Mouse (Mus musculus) hindbrain, embryonic 12.5 days (tissue): ENCODE measurements around the gene Aldh8a1. TPM values are rescaled to one million over a fixed set of nuclear protein-coding genes. Genes with fewer than 3 reads are reported as not detected.

Experiments used
- ATAC-seq: fragments of 200-750 bp; cut with Nextera tagmentation; 2 replicates; pipeline ENCODE4 v1.8.0; 2017; ENCODE audit warnings: moderate TSS enrichment; ENCODE audit not compliant: low FRiP score
- H3K27ac ChIP-seq: fragments of 300-500 bp; sonication (generic); 2 replicates; pipeline ENCODE4 v1.5.1; 2016; ENCODE audit warnings: mild to moderate bottlenecking
- H3K27me3 ChIP-seq: fragments of 300-500 bp; sonication (generic); 2 replicates; pipeline ENCODE4 v1.6.1; 2016; ENCODE audit warnings: mild to moderate bottlenecking
- H3K36me3 ChIP-seq: fragments of 300-500 bp; sonication (generic); 2 replicates; pipeline ENCODE4 v1.6.1; 2016; ENCODE audit warnings: mild to moderate bottlenecking
- H3K4me1 ChIP-seq: fragments of 300-500 bp; sonication (generic); 2 replicates; pipeline ENCODE4 v1.6.1; 2016
- H3K4me2 ChIP-seq: fragments of 300-500 bp; sonication (generic); replicated peaks from 2 replicates; pipeline ENCODE4 v1.6.1; 2016; ENCODE audit warnings: mild to moderate bottlenecking
- H3K4me3 ChIP-seq: fragments of 300-500 bp; sonication (generic); 2 replicates; pipeline ENCODE4 v1.5.1; 2016; ENCODE audit warnings: mild to moderate bottlenecking
- H3K9ac ChIP-seq: fragments of 300-500 bp; sonication (generic); 2 replicates; pipeline ENCODE4 v1.6.1; 2016; ENCODE audit warnings: mild to moderate bottlenecking, moderate library complexity
- H3K9me3 ChIP-seq: fragments of 300-500 bp; sonication (generic); replicated peaks from 2 replicates; pipeline ENCODE4 v1.6.1; 2016; ENCODE audit warnings: mild to moderate bottlenecking
- WGBS: fragments of 180-500 bp; shearing (Covaris S2); methylation state at CpG from one replicate; pipeline ENCODE4 v1.1.7; 2016; 5-methylcytosine and 5-hydroxymethylcytosine counted together
- polyA plus RNA-seq: library from polyadenylated mRNA; unstranded; fragments of >200 nt; fragmentation: Nextera tagmentation; extraction: Ambion mirVana; gene quantifications from 2 replicates; pipeline ENCODE4 v1.2.1, GENCODE M21; 2016

The Aldh8a1 gene
- polyA plus RNA-seq, 1 experiment from 2014 or later, result 0.12 TPM

DNA sequence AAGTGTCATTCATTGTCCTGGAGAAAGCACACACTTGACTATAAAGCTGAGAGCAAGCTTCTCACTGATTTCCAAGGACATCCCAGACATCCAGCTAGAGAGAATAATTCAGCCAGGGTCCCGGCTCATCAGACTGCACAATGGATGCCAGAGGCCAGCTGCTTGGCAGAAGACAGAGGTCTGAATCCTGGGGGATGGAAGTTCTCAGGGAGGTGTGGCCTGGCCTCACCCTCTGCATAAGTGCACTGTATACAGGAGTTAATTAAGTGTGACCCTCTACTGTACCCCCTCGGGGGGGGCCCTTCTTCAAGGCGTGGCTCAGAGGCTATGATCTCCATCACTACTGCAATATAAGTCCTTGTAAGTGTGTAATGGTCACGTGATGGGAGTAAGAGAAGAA, 24.2 kb downstream of the Aldh8a1 start:
- no peak for ATAC-seq
- no peak overlapping the region for H3K9ac ChIP-seq
- no peaks in the 10 kb centered on the region for H3K9me3 ChIP-seq
- peaks cover 3% of the 10 kb centered on the region; the same call in 1 of the 2 replicates for H3K4me1 ChIP-seq
- H3K27me3 ChIP-seq, result no peaks in the 10 kb centered on the region
- no peak overlapping the region for H3K27ac ChIP-seq
- WGBS, result 56% methylated on average over 4 of the region's 4 CpGs
- H3K36me3 ChIP-seq, result no peaks in the 10 kb centered on the region
- H3K4me2 ChIP-seq, result no peak overlapping the region
- no peak overlapping the region for H3K4me3 ChIP-seq

DNA sequence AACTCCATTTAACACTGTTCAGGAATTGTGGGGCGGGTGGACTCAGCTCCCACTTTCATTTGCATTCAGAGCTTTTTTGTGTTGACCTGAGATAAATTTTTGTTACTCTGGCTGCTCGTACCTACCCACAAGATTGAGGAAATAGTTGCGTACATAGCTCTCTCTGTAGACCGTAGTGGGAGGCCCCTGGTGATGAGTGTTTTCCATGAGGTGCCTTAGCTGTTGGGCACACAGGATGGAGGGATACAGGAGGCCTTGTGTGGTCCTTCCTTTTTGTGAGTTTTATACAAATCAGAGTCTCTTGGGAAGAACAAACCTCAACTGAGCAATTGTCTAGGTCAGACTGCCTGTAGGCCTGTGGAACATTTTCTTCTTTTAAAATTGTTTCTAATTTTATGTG, 27.7 kb downstream of the Aldh8a1 start:
- Histone ChIP-seq H3K36me3 (no peaks in the 10 kb centered on the region), H3K4me2 (no peak overlapping the region), H3K27me3 (no peaks in the 10 kb centered on the region), H3K9me3 (no peaks in the 10 kb centered on the region), H3K4me3 (no peak overlapping the region), H3K4me1 (peaks cover 3% of the 10 kb centered on the region; the same call in 1 of the 2 replicates), H3K27ac (no peak overlapping the region), H3K9ac (no peak overlapping the region)
- WGBS, result 87% methylated on average over 4 of the region's 4 CpGs
- no peak for ATAC-seq

DNA sequence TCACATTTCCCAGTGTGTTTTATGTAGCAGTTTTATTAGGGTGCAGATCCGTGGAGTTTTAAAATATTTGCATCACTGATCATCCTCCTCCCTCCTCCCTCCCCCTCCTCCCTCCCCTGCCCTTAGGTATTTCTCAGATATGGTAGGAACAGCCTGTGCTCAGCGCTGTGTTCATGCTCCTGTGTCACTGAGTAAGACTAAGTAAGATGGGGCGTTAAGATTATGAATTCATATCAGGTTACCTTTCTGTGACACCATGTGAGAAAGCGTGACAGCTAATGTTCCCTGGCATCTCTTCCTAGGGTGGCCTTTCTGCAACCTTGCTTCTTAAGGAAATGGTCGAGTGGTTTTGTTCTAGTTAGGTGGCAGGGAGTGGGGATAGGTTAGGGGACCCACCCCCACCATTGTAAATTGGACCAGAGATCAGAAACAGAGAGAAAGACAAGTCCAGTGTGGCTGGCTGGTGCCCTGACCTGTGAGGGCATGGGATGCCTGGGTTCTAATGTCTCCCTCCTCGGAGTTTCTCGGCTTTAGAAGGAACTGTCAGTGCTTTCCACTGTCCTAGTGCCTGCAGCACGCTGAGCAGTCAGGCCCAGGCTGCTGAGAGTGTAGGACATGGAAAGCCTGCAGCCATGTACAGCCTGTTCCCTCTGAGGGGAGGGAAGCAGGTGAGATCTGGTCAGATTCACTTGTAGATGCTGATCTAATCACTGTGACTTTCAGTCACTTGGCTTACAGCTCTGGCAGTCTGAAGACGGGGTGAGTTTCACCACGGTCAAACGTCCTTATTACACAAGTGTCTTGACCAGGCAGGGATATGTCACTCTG, 28.8 kb downstream of the Aldh8a1 start:
- Histone ChIP-seq H3K9ac (no peak overlapping the region), H3K4me3 (no peak overlapping the region), H3K9me3 (no peaks in the 10 kb centered on the region), H3K4me1 (peaks cover 3% of the 10 kb centered on the region; the same call in 1 of the 2 replicates), H3K36me3 (no peaks in the 10 kb centered on the region), H3K27me3 (no peaks in the 10 kb centered on the region), H3K27ac (no peak overlapping the region), H3K4me2 (no peak overlapping the region)
- 74% methylated on average over 11 of the region's 11 CpGs for WGBS
- no peak for ATAC-seq

DNA sequence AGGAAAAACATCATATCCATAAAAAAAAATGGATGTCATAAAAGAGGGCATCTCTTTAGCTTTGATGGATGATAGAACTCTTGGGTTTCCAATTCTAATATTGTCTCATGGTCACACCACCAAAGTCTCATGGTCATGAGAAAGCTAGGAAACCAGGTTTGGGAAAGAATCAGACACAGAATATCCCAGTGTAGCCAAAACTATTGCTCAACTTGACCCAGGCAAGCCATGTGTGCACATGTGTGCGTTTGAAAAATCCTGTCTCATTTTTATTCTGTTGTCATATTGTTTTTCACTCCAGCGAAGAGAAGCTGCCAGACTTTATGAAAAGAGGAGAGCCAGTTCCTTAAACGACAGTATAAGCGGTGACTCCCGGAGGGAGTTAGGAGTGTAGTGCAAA, 33.6 kb downstream of the Aldh8a1 start:
- H3K4me2 ChIP-seq, result no peak overlapping the region
- H3K27ac ChIP-seq, result no peak overlapping the region
- H3K9me3 ChIP-seq, result no peaks in the 10 kb centered on the region
- no peak overlapping the region for H3K9ac ChIP-seq
- 85% methylated on average over 5 of the region's 5 CpGs for WGBS
- H3K36me3 ChIP-seq, result no peaks in the 10 kb centered on the region
- no peak overlapping the region for H3K4me3 ChIP-seq
- no peak for ATAC-seq
- no peaks in the 10 kb centered on the region for H3K27me3 ChIP-seq
- no peaks in the 10 kb centered on the region for H3K4me1 ChIP-seq

DNA sequence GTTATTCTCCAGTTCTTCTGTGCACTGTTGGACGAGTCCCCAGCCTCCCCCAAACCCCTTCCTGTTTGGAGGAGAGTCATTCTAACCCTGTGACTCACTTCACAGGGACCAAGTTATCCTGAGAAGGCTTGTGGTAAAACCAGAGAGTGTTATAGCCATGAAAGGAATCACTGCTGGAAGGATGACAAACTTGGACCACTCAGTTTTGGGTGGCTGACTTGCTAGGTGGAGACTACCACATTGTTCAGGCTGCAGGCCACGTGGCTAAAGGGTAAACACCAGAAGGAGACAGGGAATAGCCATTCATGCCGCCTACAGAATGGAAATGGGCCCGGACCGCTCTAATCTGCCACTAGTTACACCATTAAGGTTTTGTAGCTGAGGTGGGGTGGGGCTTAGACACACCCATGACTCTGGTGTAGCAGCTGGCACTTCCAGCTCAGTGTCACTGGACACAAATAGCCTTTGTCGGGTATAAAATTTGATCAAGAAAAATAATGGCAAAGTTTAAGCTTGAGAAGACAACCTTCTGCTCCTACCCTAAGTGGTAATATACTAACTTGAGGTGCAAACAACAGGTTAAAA, 34.6 kb downstream of the Aldh8a1 start:
- Histone ChIP-seq H3K4me3 (no peak overlapping the region), H3K9me3 (no peaks in the 10 kb centered on the region), H3K4me1 (no peaks in the 10 kb centered on the region), H3K27ac (no peak overlapping the region), H3K36me3 (no peaks in the 10 kb centered on the region), H3K4me2 (no peak overlapping the region), H3K9ac (no peak overlapping the region), H3K27me3 (no peaks in the 10 kb centered on the region)
- ATAC-seq, result no peak
- 77% methylated on average over 6 of the region's 6 CpGs for WGBS

DNA sequence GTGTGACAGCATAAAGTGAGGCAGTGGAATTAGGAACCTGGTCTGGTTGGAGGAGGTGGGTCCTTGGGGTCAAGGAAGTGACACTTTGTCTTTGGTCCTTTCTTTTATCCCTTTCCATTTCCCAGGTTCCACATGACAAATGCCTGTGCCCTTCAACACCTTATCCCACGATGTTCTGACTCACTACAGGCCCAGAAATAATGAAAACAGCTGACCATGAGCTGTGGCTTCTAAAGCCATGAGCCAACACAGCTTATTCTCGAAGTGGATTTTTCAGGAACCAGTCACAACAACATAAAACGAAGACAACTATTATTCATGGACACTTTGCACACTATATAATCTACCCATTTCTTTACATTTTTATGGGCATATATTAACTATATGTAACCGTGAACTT, 37.9 kb downstream of the Aldh8a1 start:
- Histone ChIP-seq H3K27me3 (no peaks in the 10 kb centered on the region), H3K36me3 (no peaks in the 10 kb centered on the region), H3K9me3 (no peaks in the 10 kb centered on the region), H3K4me1 (no peaks in the 10 kb centered on the region), H3K9ac (no peak overlapping the region), H3K27ac (no peak overlapping the region), H3K4me3 (no peak overlapping the region), H3K4me2 (no peak overlapping the region)
- no peak for ATAC-seq
- WGBS, result 78% methylated on average over 4 of the region's 4 CpGs

DNA sequence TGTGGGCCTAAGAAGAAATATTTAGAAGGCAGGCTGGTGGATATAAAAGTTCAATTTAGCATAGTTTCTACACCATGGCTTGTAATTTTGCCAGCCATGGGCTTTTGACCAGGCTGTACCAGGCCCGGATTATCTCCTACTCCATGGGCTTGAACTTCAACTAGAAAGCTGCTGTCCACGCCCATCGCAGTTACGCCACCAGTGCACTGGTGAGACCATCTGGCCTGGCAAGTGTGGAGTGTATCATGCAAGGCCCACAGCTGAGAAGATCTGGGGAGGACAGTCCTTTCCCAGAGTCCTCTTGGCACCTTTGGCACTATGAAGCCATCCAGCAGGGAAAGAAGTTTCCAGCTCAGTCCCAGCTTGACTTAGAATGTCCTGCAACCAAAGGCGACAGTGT, 39.1 kb downstream of the Aldh8a1 start:
- Histone ChIP-seq H3K36me3 (no peaks in the 10 kb centered on the region), H3K4me2 (no peak overlapping the region), H3K27me3 (no peaks in the 10 kb centered on the region), H3K9ac (no peak overlapping the region), H3K9me3 (no peaks in the 10 kb centered on the region), H3K4me1 (no peaks in the 10 kb centered on the region), H3K4me3 (no peak overlapping the region), H3K27ac (no peak overlapping the region)
- 93% methylated on average over 5 of the region's 5 CpGs for WGBS
- ATAC-seq, result no peak

DNA sequence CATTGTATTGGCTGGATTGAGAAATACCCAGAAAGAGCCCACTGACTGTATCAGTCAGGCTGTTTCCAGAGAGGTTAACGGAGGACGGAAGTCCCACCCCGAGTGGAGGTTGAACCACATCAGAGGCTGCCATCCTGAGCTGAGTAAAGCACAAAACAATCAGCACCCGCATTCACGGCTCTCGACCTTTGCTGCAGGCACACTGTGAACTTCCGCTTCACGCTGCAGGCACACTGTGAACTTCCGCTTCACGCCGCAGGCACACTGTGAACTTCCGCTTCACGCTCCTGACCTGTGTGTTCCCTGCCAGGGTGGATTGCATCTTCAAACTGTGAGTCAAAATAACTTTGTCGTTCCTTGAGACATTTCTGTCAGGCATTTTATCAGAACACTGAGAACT, 42.1 kb downstream of the Aldh8a1 start:
- Histone ChIP-seq H3K9ac (no peak overlapping the region), H3K4me2 (no peak overlapping the region), H3K9me3 (no peaks in the 10 kb centered on the region), H3K27ac (no peak overlapping the region), H3K4me1 (no peaks in the 10 kb centered on the region), H3K4me3 (no peak overlapping the region), H3K36me3 (no peaks in the 10 kb centered on the region), H3K27me3 (no peaks in the 10 kb centered on the region)
- ATAC-seq, result no peak
- whole genome bisulfite sequencing, result 77% methylated on average over 14 of the region's 14 CpGs

DNA sequence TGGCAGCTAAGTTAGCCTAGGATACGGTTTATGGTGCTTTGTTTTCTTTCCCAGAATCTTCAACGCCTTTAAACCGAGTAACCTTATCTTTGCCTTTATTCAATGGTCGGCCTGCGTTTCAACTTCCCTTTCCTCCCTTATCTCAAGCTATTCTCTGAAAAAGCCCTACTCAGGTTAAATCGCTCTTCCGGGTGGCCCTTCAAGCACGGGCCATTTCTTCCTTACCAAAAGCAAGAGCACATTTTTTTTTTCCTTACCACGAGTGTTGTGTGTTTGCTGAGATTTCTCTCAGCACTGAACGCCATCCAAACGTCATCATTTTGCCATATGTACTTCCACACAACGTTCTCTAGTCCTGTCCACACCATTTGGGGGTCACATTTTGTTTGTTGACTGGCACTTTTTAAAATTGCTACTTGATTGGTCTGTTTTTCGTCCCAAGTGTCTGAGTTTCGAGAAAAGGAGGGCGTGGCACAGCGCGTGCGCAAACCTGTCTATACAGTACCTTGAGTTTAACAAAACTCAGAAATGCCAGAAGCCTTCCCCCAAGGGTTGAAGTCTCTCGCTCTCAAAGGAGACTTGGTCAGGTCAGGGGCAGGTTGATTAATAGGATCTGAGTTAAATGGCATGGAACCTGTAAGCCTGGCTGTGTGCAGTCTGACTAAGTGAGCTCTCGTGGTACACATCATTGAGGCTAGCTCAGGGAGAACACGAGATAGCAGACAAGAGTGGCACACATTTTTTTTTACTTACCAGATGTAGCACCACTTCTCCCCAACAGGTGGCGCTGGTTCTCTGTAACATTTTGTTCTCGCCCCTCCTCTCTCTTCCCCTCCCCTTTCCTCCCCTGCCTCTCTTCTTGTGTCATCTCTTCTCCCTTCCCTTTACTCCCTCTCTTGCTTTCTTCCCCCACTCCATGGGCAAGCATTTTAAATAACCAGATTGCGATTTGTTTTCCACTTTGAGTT, 43.6 kb downstream of the Aldh8a1 start:
- Histone ChIP-seq H3K9me3 (no peaks in the 10 kb centered on the region), H3K27ac (no peak overlapping the region), H3K9ac (no peak overlapping the region), H3K4me1 (no peaks in the 10 kb centered on the region), H3K4me3 (no peak overlapping the region), H3K27me3 (no peaks in the 10 kb centered on the region), H3K36me3 (no peaks in the 10 kb centered on the region), H3K4me2 (no peak overlapping the region)
- 75% methylated on average over 24 of the region's 24 CpGs for WGBS
- ATAC-seq, result no peak

DNA sequence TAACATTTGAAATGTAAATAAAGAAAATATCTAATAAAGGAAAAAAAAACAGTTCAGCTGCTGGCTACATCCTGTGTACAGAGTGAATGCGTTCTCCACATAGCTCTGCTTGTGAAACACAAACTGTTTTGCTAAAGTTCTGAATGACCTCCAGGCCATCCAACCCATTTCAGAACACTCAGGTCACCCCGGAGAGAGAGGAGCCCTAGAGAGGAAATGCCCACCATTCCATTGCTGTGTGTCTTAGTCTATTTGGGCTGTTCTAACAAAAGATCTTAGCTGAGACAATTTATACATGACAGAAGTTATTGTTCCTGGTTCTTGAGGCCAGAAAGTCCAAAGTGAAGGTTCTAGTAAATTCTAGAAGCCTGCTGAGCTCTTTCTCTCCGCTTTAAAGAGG, 49.4 kb downstream of the Aldh8a1 start:
- no peaks in the 10 kb centered on the region for H3K36me3 ChIP-seq
- ATAC-seq, result no peak
- H3K9me3 ChIP-seq, result no peaks in the 10 kb centered on the region
- no peak overlapping the region for H3K4me3 ChIP-seq
- no peak overlapping the region for H3K9ac ChIP-seq
- H3K27ac ChIP-seq, result no peak overlapping the region
- no peak overlapping the region for H3K4me2 ChIP-seq
- H3K27me3 ChIP-seq, result no peaks in the 10 kb centered on the region
- no peaks in the 10 kb centered on the region for H3K4me1 ChIP-seq
- 62% methylated on average over 3 of the region's 3 CpGs for WGBS

DNA sequence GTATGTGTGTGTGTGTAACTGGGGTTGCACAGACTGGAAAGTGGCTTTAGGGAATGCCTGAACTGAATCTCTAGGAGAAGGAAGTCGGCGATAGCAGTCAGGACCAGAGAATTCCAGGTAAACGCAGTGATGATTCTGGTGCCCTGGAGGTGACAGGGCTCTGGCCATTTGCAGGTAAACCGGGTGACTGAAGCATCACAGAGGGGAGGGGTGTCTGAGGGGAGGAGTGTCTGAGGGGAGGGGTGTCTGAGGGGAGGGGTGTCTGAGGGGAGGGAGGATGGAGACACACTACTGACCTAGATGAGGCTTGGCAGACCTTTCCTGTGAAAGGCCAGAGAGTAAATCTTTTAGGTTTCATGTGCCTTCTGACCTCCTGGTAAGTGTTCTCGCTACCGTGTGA, 50.9 kb downstream of the Aldh8a1 start:
- no peak overlapping the region for H3K4me2 ChIP-seq
- no peak overlapping the region for H3K27ac ChIP-seq
- H3K9ac ChIP-seq, result no peak overlapping the region
- WGBS, result 71% methylated on average over 6 of the region's 6 CpGs
- no peaks in the 10 kb centered on the region for H3K36me3 ChIP-seq
- no peaks in the 10 kb centered on the region for H3K27me3 ChIP-seq
- H3K4me3 ChIP-seq, result no peak overlapping the region
- no peaks in the 10 kb centered on the region for H3K9me3 ChIP-seq
- no peak for ATAC-seq
- no peaks in the 10 kb centered on the region for H3K4me1 ChIP-seq

DNA sequence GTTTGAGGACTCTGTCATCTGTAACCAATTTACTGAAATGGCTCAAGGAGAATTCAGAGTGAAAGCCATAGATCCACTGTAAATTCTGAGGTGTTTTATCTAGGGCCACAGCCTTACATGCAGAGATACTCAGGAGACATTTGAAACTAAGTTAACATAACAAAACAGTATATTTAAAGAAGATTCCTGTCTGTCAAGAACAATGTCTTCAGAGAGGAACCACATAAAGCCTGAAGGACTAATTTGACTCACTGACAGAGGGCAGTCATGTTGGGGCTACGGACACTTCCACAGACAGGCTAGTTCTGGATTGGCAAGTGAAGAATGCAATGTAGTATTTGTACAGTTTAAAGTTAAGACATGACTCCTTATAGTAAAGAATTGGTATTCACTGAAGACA, 62.2 kb downstream of the Aldh8a1 start:
- no peaks in the 10 kb centered on the region for H3K27me3 ChIP-seq
- no peaks in the 10 kb centered on the region for H3K9me3 ChIP-seq
- H3K4me2 ChIP-seq, result no peak overlapping the region
- H3K36me3 ChIP-seq, result no peaks in the 10 kb centered on the region
- H3K9ac ChIP-seq, result no peak overlapping the region
- H3K4me3 ChIP-seq, result no peak overlapping the region
- no peak for ATAC-seq
- H3K4me1 ChIP-seq, result 0 out of 2 replicates have a peak, but pooled peaks cover 5% of the 10 kb centered on the region
- H3K27ac ChIP-seq, result no peak overlapping the region
- WGBS, result 81% methylated on average over 1 of the region's 1 CpGs
